In the genomic region with DNA sequence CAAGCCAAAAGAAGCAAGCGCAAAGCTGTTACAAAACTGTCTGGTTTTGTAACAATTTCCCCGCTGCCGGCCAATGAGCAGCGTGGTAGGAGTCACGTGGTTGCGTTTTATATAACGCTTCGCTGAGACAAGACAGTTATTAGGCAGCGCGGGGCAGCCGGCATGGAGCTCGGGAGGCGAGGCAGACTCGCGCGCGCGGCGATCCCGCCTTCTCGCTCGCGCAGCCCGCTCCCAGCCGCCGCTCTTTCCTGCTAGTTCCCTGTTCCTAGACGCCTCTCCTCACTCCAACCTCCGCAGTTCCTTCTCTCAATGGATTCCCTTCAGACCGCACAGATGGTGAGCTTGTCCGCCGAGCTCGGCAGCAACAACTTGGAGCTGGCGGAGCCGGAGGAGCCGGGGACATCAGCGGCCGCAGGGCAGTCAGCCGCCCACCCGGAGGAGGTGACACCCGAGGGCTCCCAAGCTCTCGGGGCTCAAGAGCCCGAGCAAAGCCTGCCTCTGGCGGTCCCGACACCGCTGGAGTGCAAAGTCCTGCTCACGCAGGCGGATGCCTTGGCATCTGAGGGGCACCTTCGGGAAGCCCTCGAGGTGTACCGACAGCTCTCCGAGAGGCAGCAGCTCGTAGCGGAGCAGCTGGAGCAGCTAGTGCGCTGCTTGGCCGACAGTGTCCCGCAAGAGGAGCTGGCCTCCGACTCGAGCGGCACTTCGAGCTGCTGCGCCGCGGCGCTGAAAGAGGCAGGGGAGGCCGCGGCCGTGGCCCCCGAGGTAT, we compare ENCODE assay signal across 8 mouse cellular contexts. TPM values are rescaled to one million over a fixed set of nuclear protein-coding genes. Genes with fewer than 3 reads are reported as not detected.
DNase-seq lines count a peak whose midpoint lies in the region; ATAC-seq and TF ChIP-seq lines count a peak whose summit lies in the region.

Gene Lonrf3 (plus strand): TSS at position 83 of the 769 bp plus-strand sequence.

- H3K9ac ChIP-seq in hindbrain, embryonic 13.5 days: peak within 1 kb of the TSS; percentile 49; the same call in 1 of the 2 replicates
- peak within 1 kb of the TSS; percentile 57 for H3K9ac ChIP-seq in lung, embryonic 16.5 days (ENCODE audit: low read length)

- H3K4me3 ChIP-seq in hindbrain, embryonic 13.5 days: peak within 1 kb of the TSS; percentile 45
- H3K4me3 ChIP-seq in lung, embryonic 16.5 days (ENCODE audit: low read length): peak within 1 kb of the TSS; percentile 55
- peak within 1 kb of the TSS; percentile 64 for H3K4me3 ChIP-seq in olfactory bulb, adult 2 months (ENCODE audit: insufficient read depth, low read depth, low read length)

- no peak within 1 kb of the TSS for H3K27ac ChIP-seq in hindbrain, embryonic 13.5 days
- H3K27ac ChIP-seq in lung, embryonic 16.5 days (ENCODE audit: low read length): no peak within 1 kb of the TSS
- H3K27ac ChIP-seq in olfactory bulb, adult 2 months (ENCODE audit: insufficient read depth, low read depth, low read length): peak within 1 kb of the TSS; percentile 83

- no peaks in the 10 kb centered on the region for H3K36me3 ChIP-seq in hindbrain, embryonic 13.5 days
- no peaks in the 10 kb centered on the region for H3K36me3 ChIP-seq in lung, embryonic 16.5 days (ENCODE audit: control insufficient read depth, insufficient read depth, low read length)

- H3K4me2 ChIP-seq in hindbrain, embryonic 13.5 days: peak within 1 kb of the TSS; percentile 80
- H3K4me2 ChIP-seq in lung, embryonic 16.5 days (ENCODE audit: low read depth, low read length): peak within 1 kb of the TSS; percentile 76

- DNase-seq in T-cell, adult 2 months (ENCODE audit: low spot score): peak; percentile 58
- DNase-seq in cerebellum, postnatal 14 days: peak; percentile 75 to 77
- peak; percentile 70 to 71 for DNase-seq in frontal cortex, postnatal 36 days (ENCODE audit: low spot score in 2 of 2)
- DNase-seq in layer of hippocampus, postnatal 14 days (ENCODE audit: low spot score in 2 of 2): peak; percentile 49 to 77
- DNase-seq in thymus, postnatal 4 days: peak; percentile 34

- peaks cover 29% of the 10 kb centered on the region for H3K27me3 ChIP-seq in hindbrain, embryonic 13.5 days
- H3K27me3 ChIP-seq in lung, embryonic 16.5 days (ENCODE audit: control insufficient read depth, insufficient read depth, low read depth, low read length): no peaks in the 10 kb centered on the region; the same call in 1 of the 2 replicates

- 0 out of 2 replicates have a peak, but pooled peaks cover 8% of the 10 kb centered on the region for H3K4me1 ChIP-seq in hindbrain, embryonic 13.5 days (replicated peaks)
- H3K4me1 ChIP-seq in lung, embryonic 16.5 days (replicated peaks; ENCODE audit: control insufficient read depth, insufficient read depth, low read length): no peaks in the 10 kb centered on the region; the same call in 1 of the 2 replicates
- peaks cover 6% of the 10 kb centered on the region; the same call in 1 of the 2 replicates for H3K4me1 ChIP-seq in olfactory bulb, adult 2 months (ENCODE audit: control insufficient read depth, insufficient read depth, low read length)

- no peak for TF ChIP-seq CTCF in olfactory bulb, adult 2 months (IDR thresholded peaks at IDR 0.05; ENCODE audit: insufficient read depth, low read depth, low read length)

- H3K9me3 ChIP-seq in hindbrain, embryonic 13.5 days: no peaks in the 10 kb centered on the region
- H3K9me3 ChIP-seq in lung, embryonic 16.5 days (ENCODE audit: control insufficient read depth, low read length): no peaks in the 10 kb centered on the region; the same call in 1 of the 2 replicates

- 23% methylated on average over 68 of the region's 68 CpGs for WGBS in hindbrain, embryonic 13.5 days
- 24% methylated on average over 66 of the region's 68 CpGs for WGBS in lung, embryonic 16.5 days
- WGBS in olfactory bulb, adult 2 months: 21% methylated on average over 66 of the region's 68 CpGs

- ATAC-seq in hindbrain, embryonic 13.5 days (ENCODE audit: low FRiP score): peak; percentile 83
- peak; percentile 77 for ATAC-seq in lung, embryonic 16.5 days (ENCODE audit: low read depth)

- TF ChIP-seq POLR2A in olfactory bulb, adult 2 months (IDR thresholded peaks at IDR 0.05; ENCODE audit: insufficient read depth, low read depth, low read length): peak; percentile 85

RNA-seq across cellular contexts. Expression of gene Lonrf3, which starts in this region (rescaled TPM):
- 0.26 and 0.51 TPM in 2 replicates for polyA plus RNA-seq in hindbrain, embryonic 13.5 days (2015; fragmentation: Nextera tagmentation; extraction: Ambion mirVana)
- total RNA-seq in layer of hippocampus, postnatal 14 days (2021): 10 to 100 TPM; 17.7 to 17.9 TPM
- 0.84 and 1.1 TPM in 2 replicates for polyA plus RNA-seq in lung, embryonic 16.5 days (2015; fragmentation: Nextera tagmentation; extraction: Ambion mirVana)
- polyA plus RNA-seq in olfactory bulb, adult 2 months (2012; ENCODE audit: insufficient read depth, insufficient read length, low replicate concordance, missing spikeins): not detected in 2 replicates

Comparison
In these comparisons a context has a peak if more than half of its experiments do, and no peak if none do; other contexts are left out.
1. Peak in ATAC-seq, H3K4me3 ChIP-seq, H3K9ac ChIP-seq and H3K4me2 ChIP-seq in hindbrain, embryonic 13.5 days; RNA of the gene not detected or under 1 TPM.